Mouse (Mus musculus) hematopoietic stem cell, adult 5-6 weeks (primary cell): ENCODE results near the gene Mapkapk2. TPM values are rescaled to one million over a fixed set of nuclear protein-coding genes. Genes with fewer than 3 reads are reported as not detected.
"Not testable (repeated sequence)": the region's sequence is repeated elsewhere in the genome, so short reads cannot be mapped to it uniquely, and the experiment has no call there.

ENCODE experiments used
- ATAC-seq, 2 experiments: fragments of 125-278 bp in 1 of 2; replicated peaks in 1 of 2; 2 replicates each; pipeline ENCODE4 v1.8.0; 2016 to 2017; ENCODE audit warnings: inconsistent platforms in 2 of 2, mild to moderate bottlenecking in 2 of 2, moderate number of reproducible peaks in 2 of 2, low read depth in 1 of 2, moderate TSS enrichment in 1 of 2; ENCODE audit not compliant: low FRiP score in 2 of 2, poor library complexity in 2 of 2, severe bottlenecking in 2 of 2, insufficient read depth in 1 of 2, low TSS enrichment in 1 of 2
- total RNA-seq: library from RNA; stranded (forward); fragments of 172-1452, 232-1000 nt; gene quantifications from 2 replicates; pipeline ENCODE4 v1.2.3, GENCODE M21; 2017

Mapkapk2 gene
- total RNA-seq, result 85.3 and 93.7 TPM in 2 replicates

DNA sequence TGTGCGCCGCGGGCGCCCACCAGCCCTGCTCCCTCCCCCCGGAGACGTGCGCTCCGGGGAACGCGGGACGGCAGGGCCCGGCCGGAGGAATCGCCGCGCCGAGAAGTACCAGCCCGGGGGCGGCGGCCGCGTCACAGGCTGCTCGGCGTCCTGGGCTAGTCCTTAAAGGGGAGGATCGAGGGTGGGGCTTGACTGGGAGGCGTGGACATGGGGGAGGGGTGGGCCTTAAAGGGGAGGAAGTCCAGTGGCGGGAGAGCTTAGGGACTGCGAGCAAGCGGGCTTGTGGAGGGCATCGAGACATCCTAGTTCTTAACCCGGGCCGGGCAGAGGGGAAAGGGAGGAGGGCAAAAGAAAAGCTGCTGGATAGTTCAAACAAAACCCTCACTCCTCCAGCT is at the start of gene Mapkapk2:
Gene Mapkapk2 (minus strand): TSS at position 127 of the 395 bp plus-strand sequence.
- peak; percentile 84 to 86 for ATAC-seq

DNA sequence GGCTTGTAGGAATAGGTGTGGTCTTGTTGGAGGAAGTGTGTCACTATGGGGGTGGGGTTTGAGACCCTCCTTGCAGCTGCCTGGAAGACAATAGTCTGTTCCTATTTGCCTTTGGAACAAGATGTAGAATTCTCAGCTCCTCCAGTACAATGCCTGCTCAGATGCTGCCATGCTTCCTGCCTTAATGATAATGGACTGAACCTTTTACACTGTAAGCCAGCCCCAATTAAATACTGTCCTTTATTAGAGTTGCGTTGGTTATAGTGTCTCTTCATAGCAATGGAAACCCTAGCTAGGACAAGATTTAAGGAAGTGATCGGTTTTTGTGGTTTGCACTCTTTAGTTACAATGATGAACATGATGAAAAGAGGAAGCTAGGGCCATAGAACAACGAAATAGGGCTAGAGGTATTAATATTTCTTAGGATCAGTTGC is 48.6 kb upstream of the Mapkapk2 start:
- ATAC-seq, result peak; percentile 78 to 84

DNA sequence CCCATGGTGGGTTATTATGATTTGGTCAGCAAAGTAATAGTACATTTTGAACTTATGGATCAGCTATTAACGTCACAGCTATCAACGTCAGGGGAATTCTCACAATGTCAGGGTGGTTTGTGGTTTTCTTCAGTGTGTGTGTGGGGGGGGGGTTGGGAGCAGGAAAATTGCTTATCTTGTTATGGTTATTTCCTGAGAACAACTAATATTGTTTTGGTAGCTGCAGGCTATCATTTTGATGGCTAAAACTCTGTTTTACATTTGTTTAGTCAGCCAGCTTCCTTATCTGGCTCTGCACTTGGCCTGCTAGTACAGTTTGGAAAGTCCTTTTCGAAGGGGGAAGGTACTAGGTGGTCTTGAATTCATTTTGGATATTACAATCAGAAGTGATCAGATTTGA is 47.6 kb upstream of the Mapkapk2 start:
- ATAC-seq, result not testable (repeated sequence)

DNA sequence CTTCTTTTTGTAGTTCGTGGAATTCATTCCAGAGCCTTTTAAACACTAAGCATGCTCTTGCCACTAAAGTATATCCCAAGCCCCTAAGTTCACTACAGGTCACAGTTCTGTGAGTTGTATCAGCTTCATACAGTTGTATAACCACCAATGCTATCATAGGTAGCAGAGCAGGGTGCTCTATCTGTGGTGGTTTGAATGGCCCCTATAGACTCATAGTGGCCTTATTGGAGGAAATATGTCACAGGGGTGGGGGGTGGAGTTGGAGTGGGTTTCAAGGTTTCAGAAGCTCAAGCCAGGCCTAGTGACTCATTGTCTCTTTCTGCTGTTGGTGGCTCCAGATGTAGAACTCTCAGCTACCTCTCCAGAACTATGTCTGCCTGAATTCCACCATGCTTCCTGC is 44.8 kb upstream of the Mapkapk2 start:
- no peak for ATAC-seq

DNA sequence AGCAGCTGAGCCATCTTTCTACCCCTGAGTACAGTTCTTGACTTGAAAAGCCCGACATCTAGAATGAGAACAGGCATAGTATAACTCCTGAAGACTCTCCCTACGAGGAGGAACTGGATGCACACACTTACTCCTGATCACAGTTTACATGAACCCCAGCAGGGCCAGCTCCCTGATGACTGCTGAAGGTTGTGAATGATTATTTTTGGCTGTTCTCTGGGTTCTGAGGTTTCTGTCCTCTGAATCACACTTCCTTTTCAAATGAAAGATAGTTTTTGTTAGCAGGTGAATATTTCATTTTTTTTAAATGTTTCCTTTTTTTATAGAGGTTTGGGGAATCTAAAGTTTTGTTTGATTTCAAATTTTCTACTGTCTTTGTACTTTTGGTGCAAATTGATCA is 43.8 kb upstream of the Mapkapk2 start:
- ATAC-seq, result no peak

DNA sequence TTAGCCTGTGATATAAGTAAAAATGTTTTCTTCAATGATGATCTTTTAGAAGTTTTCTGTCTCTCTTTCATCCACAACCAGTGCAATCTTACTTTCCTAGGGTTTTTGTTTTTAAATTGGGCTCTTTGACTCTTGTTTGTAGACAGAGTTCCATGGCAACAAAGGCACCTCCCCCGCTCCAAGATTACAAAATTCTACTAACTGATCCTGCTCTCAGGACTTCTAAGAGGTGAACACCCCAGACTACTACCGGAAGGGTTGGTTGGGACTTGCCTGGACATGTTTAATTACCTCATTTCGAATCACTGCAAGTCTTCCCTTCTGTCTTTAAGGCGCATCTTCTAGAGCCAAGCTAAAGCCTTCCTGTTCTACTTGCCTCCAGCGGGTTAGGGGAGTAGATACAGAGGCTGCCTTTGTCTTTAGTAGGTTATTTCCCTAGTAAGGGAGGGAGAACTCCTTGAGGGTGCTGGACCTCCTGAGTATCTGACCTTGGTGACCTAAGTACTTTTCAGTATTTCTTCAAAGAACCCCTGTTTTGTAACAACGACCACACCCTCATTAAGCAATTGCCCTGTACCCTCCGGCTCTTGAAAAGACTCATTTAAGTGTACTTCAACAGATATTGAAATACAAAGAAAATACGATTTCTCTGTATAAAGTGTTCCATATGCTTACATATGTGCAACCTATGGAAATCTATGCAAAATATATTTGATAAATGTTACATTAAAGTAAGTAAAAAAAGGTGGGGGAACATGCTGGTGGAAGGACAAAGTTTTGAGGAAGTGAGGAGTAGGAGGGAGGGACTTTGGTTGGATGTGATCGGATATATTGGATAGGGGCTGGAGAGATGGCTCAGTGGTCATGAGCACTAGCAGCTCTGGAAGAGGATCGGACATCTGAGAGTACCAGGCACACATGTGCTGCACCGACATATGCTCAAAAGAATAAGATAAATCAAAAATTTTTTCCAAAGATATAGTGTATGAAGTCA is 41.8 kb upstream of the Mapkapk2 start:
- no peak for ATAC-seq

DNA sequence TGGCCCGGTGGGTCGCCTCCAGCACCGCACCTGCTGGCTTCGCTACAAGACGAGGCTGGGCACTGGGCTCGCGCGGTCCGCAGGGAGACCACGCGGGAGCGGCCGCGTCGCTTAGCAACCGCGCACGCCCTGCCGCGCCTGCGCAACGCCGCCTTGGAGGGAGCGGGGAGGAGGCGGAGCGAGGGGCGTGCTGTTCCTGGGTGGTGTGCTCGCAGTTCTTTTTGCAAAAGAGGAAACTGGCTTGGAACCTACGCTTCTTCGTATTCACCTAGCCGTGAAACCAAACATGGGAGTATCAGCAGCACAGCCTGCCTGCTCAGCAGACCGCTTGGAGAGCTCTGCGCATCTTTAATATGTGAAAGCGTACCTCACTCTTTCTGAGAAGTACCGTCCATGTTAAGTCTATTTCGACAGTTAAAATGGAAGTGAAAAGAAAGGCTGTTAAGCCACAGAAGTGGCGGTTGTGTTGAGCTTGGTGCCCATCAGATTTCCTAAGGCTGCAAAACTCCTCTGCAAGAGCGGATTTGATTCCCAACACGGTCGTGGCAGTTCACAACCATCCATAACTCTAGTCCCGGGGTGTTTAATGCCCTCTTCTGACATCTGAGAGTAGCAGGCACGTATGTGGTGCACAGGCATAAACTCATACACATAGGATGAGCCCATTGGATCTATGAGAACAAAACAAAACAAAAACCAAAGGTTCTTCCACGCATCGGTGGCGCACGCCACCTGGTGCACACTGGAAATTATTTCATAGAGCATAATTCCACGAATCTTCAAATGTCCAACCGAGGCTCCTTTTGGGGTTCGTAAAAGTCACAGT is 40.8 kb upstream of the Mapkapk2 start, which contains the start of gene Dyrk3:
Gene Dyrk3 (minus strand): TSS at position 150 of the 826 bp plus-strand sequence.
- peak; percentile 65 to 78 for ATAC-seq

DNA sequence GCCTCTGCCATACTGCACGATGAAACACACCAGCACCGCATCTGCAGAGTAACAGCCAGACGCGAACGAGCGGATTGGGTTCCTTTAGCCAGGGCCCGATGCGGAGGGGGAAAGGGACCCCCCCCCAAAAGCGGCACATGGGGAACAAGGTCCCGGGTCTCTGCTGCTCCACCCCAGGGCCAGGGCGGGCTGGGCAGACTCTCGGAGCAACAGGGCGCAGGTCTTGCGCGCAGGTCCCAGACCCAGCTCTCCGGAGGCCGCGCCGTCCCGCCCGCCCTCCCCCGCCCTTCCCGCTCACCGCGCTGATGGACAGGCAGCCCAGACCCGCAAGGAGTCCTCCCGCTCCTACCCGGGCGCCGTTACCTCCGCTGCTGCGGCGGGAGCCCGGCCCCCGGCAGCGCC is 40.1 kb upstream of the Mapkapk2 start:
- no peak for ATAC-seq

DNA sequence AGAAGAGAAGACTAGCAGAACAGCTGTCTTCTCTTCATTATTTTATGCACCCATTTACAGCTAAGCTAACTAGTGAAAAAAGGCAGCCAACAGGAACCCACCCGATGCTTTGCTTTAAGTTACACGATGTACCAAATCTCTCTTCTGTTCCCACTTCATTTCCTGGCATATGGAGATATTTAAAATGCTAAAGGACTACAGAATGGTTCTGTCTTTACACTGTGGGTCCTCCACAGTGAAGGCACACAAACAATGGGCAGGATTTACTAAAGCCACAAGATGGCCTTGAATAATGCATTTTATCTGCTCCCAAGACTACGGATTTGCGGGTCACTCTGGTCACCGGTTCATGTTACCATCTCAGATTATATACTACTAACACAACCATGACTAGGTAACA is 39.5 kb upstream of the Mapkapk2 start:
- no peak for ATAC-seq

DNA sequence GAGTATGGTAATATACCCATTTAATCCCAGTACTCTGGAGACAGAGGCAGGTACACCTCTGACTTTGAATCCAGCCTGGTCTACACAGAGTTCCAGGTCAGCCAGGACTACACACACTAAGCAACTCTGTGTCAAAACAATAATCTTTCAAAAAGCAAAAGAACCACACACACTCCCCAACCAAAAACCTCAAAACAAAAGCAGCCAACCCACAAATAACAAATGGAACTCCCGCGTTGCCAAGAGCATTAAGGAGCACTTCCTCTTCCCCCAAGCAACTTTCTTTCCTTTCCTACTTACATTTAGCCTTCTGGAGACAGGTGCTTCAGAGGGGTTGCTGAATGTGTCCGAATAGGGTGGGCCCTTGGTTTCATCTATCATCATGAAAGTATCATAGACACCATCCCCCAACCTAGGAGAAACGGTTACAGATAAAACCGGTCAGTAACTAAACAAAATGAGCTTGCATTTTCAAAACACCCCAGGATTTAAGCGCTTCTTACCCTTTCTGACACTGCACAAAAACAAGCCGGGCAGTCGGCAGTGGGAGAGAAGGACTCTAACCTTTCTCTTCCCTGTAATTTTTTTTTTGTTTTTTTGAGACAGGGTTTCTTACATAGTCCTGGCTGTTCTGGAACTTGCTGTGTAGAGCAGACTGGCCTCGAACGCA is 38.5 kb upstream of the Mapkapk2 start:
- peak; percentile 6 to 19; a peak in 2 of 4 replicates for ATAC-seq

DNA sequence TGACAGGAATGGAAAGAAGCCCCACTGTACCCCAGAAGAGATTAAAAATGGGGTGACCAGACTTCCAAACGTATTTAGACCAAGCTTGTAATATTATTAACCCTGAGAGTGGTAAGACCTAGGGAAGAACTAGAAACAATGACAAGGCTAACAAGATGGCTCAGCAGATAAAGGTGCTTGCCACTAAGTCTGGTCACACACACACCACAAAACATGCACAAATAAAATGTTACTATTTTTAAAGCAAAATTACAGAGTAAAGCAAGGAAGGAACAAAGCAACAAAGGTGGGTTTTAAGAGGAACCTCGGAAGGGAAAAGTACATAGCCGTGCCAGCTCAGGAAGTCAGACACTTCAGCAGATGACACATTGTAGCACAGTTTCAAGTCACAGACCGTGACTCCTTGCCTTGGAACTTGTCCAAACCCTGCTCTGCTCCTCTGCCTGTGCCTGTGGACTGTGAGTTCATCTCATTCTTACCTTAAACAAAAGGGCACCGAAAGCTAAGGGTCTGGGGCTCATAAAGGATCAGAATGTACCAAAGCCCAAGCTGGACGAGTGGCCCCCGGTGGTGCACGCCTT is 37.4 kb upstream of the Mapkapk2 start:
- ATAC-seq, result peak; percentile 13 to 18; a peak in 2 of 4 replicates

DNA sequence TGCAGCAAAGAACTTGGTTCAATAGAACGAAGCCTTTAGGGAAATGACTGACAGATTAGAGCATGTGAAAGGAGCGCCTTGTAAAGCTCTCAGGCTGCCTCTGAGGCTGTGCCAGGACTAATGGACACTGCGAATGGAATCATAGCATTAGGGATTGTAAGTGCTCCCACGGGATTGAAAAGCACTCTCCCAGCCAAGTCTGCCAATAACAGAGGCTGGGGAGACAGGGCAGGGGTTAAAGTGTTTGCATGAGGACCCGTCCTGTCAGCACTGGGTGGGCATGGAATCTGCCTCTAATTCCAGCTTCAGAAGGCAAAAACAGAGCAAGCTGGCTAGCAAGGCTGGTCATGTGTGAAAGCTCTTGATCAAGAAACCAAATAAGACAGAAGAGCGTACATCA is 36.6 kb upstream of the Mapkapk2 start:
- no peak for ATAC-seq

DNA sequence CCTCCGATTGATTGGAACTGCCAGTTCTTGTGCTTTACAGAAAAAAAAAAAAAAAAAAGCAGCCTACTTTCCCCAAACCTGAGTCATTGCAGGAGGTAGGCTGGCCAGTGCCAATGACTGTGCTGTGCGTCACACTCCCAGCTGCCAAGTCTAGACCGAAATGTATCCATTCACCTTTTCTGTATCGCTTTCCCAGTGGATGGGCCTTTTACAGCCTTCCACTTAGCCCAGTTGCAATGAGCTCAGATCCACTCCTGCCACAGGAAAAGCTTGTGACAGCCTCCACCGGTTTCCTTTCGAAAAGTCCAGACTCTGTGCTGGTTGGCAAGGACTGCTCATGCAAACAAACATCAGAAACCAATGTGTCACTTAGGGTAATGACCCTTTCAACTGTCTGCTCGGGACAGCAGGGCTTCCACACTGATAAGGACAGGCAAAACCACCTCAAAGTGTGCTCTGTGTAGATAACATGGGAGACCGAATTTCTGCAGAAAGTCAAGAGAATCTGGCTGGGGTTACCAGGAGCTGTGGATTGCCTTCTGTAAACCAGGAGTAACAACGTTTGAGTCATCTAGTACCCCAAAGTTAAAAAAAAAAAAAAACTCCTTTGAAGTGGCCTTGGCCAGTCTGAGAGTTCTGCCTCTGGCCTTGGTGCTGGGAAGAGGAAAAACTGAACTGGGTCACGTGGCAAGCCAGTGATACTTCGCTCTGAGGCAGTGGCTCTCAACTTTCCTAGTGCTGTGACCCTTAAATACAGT is 28.5 kb upstream of the Mapkapk2 start:
- peak; percentile 79 to 92 for ATAC-seq

DNA sequence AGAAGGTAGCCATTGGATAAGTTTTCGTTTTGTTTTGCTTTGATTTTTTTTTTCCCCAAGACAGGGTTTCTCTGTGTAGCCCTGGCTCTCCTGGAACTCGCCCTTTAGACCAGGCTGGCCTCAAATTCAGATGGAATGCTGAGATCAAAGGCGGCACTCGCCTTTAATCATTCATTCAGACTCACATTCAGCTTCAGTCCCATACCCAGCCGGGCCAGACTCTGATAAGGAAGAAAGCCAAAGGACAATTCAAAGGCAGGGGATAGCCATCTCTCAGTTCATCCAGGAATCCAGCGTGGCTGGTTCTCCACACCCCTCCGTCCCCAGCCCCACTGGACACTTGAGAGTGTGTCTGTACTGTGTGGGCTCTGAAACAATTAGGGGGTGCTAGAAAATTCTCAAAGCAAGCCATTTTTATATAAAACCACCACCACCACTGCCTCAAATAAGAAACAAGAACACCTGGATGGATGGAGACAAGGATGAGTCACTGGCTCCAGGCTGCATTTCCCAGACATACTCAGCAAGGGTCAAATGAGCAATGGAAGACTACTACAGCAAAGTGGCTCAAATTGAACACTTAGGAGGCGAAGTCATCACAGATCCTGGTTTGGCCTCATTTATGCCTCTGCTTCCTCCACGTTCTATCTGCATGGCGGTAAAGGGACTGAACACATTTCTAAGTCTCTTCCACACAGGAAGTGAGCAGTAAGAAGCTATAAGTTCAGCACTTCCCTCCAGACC is 26.1 kb upstream of the Mapkapk2 start:
- ATAC-seq, result no peak

DNA sequence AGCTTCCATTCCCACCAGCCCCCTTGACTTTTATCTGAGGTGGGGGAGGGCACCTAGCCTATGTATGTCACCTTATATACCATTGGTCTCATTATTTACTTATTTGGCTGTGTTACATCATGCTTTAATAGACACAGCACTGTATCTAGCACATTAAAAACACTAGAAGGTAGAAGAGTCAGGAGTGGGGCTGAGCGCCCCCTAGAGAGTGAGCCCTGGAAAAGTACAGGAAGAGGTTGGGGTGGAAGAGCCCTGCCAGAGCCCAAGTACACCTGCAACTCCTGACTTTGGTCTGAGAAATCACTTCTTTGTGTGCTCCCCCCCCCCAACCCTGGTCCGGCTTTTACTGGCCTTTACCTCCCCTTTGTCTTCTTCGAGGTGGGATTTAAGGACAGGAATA is 24.4 kb upstream of the Mapkapk2 start:
- ATAC-seq, result no peak

DNA sequence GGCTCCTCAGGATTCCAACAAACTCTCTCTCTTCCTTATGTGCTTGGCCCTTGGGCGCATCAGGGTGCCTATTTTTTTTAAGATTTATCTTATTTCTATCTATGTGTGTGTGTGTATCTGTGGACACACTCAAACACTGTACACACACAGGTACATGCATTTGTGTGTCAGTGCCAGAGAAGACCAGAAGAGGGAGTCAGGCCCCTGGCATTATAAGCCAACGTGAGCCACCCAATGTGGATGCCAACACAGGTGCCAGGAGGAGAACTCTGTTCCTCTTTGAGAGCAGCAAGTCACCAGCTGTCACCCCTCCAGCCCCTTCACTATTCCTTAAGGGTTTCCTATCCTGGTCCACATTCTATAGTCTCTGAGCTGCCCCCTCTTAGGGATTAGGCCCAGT is 21.4 kb upstream of the Mapkapk2 start:
- ATAC-seq, result peak; percentile 70 to 73
